Mouse (Mus musculus) left cerebral cortex, adult 2 months (tissue): Measurements from ENCODE around the gene Kcnj1. TPM values are rescaled to one million over a fixed set of nuclear protein-coding genes. Genes with fewer than 3 reads are reported as not detected.

Source experiments
- DNase-seq, 2 experiments: peaks; one replicate each; pipeline ENCODE4 v3.0.0; 2021 to 2022; ENCODE audit warnings: low spot score in 2 of 2, mixed read lengths in 1 of 2; ENCODE audit errors: extremely low spot score in 1 of 2
- H3K27ac ChIP-seq: fragments of 200-600 bp; 2 replicates; pipeline ENCODE4 v1.8.1; 2022
- H3K4me3 ChIP-seq: fragments of 200-600 bp; 2 replicates; pipeline ENCODE4 v1.8.1; 2022
- CTCF ChIP-seq: fragments of 200-600 bp; IDR thresholded peaks from 2 replicates; pipeline ENCODE4 v1.8.1; 2022; ENCODE audit warnings: antibody characterized with exemption, mild to moderate bottlenecking, moderate library complexity
- intact Hi-C: fragments of 180-260 bp; cut with DNase I; formaldehyde crosslinking; loops from one replicate; pipeline ENCODE4 v1.15.1; 2025
- long read RNA-seq, 2 experiments: library from polyadenylated mRNA; stranded (forward); transcript quantifications; one replicate each; pipeline ENCODE4 v2.0.0; 2021; ENCODE audit warnings: borderline mapping rate in 2 of 2
- total RNA-seq, 2 experiments: library from RNA; stranded (reverse); gene quantifications; 2 replicates each; pipeline ENCODE4 v1.2.3; 2021

Kcnj1 gene
- not detected for total RNA-seq
- long read RNA-seq, experiment 1, result 0 reads
- long read RNA-seq, experiment 2, result 0 reads

DNA sequence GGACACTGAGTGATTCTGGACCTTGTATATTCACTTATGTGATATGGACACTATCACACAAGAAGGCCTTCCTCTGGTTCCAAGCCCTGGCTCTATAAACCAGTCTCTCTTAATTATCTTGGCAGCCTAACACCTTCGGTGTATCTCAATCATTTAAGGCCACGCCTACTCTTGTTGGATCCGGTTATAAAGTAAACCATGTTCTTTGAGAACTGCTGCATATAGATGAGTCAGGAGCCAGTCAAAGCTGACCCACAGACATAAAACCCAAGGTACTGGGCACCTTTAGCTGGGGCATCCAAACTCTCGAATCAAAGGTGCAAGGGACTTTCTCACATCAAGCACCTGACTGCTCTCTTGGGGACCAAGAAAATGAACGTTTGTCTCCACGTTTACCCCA is at the start of gene Kcnj1:
Kcnj1 (plus strand) TSS at position 292 of the 400 bp plus-strand sequence.
- intact Hi-C loops, result no loop called here
- DNase-seq, result no peak
- Histone ChIP-seq H3K4me3 (no peak within 1 kb of the TSS), H3K27ac (no peak within 1 kb of the TSS)
- TF ChIP-seq CTCF, result no peak

DNA sequence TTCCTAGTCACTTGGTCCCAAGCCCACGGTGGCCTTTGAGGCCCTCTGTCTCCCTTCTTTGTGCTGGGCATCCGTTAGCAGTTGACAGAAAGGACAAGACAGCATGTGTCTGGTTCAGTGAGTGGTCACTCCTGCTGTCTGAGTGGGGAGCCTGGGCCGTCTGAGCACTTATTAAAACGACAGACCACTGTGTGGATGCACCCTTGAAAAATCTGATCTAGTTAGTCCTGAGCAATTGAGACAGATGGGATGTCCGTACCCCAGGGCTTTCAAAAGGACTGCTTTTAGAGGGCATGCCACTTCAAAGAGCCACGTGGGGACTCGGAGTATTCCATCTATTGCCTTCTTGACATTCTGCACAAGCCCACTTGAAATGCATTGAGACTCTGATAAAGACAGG is 48.7 kb upstream of the Kcnj1 start:
- Histone ChIP-seq H3K4me3 (no peak overlapping the region), H3K27ac (no peak overlapping the region)
- intact Hi-C loops, result no loop called here
- TF ChIP-seq CTCF, result no peak
- DNase-seq, result no peak

DNA sequence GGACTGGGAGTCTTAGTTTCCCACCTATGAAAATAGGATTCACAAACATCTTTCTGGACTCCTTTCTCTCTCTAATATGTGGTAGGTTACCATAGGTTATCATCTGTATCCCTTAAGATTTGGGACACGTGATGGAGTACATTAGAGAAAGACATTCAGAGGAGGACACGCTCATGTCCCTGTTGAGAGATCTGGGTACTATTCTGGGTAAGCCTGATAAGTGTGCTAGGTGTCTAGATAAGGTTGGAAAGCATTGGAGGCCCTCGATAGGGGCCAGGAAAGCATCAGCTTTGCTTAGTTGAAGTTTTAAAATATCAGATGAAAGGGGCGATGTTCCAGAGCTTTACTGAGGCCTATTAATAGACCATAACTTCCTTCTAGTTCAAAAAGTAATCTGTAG is 43.5 kb upstream of the Kcnj1 start:
- H3K4me3 ChIP-seq, result no peak overlapping the region
- DNase-seq, result no peak
- intact Hi-C loops, result no loop called here
- no peak overlapping the region for H3K27ac ChIP-seq
- no peak for TF ChIP-seq CTCF

DNA sequence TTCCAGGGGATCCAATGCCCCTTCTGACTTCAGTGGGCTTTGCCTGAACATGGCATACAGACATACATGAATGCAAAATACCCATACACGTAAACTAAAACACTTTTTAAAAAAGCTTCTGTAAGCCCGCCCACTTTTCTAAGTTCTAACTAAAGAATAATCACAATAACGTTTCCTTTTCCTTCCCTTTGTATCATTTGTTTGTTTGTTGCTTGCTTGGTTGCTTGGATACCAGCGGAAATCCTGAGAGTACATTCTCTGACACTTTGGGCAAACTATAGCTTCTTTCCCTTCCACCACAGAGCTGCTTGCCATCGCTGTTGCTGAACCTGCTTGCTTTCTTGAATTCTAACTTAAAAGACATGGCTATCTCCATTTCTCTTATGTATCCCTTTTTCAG is 41.1 kb upstream of the Kcnj1 start:
- no peak for DNase-seq
- TF ChIP-seq CTCF, result no peak
- Histone ChIP-seq H3K27ac (no peak overlapping the region), H3K4me3 (no peak overlapping the region)
- intact Hi-C loops, result no loop called here

DNA sequence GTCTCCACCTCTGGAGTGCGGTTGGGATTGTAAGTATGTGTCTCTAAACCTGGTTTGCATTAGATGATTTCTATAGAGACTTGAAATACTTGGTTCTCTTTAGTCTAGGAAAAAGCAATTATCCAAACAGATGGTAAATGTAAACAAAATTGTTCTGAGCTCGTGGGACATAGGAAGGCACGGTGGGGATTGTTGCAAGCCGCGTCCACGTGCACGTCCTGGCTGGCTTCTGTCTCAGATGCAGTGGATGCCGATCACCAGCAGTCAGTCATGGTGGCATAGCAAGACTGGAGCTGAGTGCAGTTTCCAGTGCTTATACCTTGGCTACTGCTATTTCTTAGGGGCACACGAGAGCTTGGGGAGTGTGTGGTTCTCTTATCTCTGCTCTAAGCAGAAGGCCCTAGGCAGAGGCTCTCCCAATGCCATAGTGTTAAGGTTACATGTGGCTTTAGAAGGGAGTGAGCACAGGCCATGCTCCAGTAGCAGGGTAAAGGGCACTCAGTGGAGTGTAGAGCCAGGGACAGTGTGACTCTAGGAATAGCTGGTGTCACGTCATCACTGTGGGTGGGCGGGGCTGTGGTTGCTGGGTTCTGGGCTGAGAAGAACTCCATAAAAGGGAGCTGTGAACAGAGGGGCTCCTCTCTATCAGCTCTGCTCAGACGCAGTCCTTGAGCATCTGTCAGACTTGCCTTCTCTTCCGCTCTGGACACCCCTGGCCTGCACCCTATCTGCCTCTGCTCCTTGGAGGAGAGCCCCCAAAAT is 36.7 kb upstream of the Kcnj1 start:
- intact Hi-C loops, result no loop called here
- no peak for TF ChIP-seq CTCF
- no peak for DNase-seq

DNA sequence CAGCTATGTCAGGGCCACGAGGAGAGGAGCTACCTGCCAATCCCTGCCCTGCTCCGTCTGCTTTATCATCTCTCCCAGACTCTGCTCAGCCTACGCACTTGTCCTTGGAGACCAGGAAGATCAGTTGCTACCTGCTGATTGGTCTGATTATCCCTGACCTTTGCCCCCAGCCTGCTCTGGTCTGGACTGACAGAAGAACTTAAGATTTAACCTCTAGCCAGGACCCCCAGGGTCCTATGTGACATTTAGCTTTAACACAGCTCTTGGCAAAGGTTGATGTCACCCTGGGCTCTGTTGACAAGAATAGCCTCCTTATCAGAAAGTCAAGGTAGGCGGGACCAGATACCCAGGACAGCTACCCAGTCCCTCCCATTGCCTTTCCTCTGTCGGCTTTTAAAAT is 31.5 kb upstream of the Kcnj1 start:
- no peak for DNase-seq
- no peak for TF ChIP-seq CTCF
- Histone ChIP-seq H3K4me3 (no peak overlapping the region), H3K27ac (no peak overlapping the region)
- intact Hi-C loops, result no loop called here

More for the DNA sequence above, 36.7 kb upstream of the Kcnj1 start:
- Histone ChIP-seq H3K4me3 (no peak overlapping the region), H3K27ac (no peak overlapping the region)

DNA sequence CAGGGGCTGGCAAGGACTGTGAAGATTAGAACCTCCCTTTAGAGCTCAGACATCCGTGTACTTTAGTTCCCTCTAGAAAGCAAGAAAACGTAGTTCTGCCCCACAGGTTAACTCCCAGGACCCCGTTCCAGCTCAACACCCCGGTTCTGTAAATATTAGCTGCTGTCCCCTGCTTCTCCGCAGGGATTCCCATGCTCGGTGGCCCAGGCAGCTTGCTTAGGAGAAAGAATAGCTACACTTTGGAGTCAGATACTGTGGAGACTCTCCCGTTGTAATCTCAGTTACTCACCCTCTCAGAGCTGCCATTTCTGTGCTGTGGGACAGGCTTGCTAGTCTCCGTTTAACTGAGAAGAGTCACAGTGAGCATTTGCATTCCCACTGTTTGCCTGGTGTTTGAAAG is 29.4 kb upstream of the Kcnj1 start:
- TF ChIP-seq CTCF, result no peak
- Histone ChIP-seq H3K27ac (no peak overlapping the region), H3K4me3 (no peak overlapping the region)
- intact Hi-C loops, result no loop called here
- no peak for DNase-seq

DNA sequence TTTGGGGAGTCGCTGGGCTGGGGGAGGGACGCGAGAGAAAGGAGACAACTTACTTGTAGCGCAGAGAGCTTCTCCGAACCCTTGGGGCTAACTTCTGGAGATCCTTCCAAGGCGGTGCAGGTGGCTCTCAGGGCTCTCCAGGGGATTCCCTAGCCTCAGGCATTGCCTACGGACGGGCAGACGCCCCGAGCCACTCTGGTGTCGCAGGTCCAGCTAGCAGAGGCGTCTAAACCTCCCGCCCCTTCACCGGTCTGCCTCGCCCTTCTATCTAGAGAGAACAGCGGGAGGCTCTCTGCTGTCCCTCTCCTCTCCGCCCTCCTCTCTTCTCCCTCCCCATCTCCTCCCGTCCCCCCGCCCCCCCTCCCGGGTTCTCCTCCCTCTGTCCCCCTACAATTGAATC is 28.2 kb upstream of the Kcnj1 start, which contains the start of gene Kcnj5:
Kcnj5 (minus strand) TSS at position 300 of the 400 bp plus-strand sequence.
- intact Hi-C loops, result no loop called here
- DNase-seq, result no peak
- no peak for TF ChIP-seq CTCF

DNA sequence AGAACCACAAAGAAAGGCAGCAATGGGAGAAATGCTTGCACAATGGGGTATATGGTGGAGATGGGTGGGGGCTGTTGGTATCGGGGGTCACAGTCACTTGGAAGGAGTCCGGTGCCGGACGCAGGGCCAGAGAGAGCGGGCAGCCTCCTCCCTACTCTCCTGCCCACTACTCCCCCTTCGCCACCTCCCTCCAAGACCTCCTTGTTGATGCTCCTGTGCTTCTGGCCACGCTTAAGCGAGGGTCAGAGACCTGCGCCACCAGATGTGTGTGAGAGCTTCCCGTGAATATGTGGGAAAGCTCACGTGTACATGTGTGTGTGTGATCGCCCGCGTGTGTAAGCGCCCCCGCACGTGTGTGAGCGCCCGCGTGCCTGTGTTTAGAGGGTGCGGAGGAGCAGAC is 27.8 kb upstream of the Kcnj1 start:
- intact Hi-C loops, result no loop called here
- no peak overlapping the region for H3K27ac ChIP-seq
- peak overlapping the region; percentile 17; the same call in 1 of the 2 replicates for H3K4me3 ChIP-seq
- DNase-seq, result peak in 1 of 2 experiments; percentile 23
- no peak for TF ChIP-seq CTCF

More for the DNA sequence above, 28.2 kb upstream of the Kcnj1 start, which contains the start of gene Kcnj5:
- peak within 1 kb of the TSS; percentile 17; the same call in 1 of the 2 replicates for H3K4me3 ChIP-seq
- no peak within 1 kb of the TSS for H3K27ac ChIP-seq

DNA sequence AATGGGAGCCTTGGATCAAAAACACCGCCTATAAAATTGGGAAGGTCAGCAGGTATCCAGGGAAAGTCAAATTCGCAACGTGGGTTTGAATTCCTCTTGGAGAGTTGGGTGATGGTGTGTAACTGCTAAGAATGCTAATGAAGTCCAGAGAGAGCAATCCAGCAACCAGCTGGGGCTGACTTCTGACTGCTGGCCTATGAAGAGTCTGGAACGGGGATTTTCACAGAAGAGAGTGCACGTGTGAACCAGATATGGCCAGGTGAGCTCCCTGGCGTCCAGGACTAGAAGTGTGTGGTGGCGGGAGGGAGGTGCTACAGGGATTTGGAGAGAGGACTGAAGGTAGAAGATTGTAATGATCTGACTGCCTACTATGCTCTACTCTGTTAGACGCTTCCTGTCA is 24.2 kb upstream of the Kcnj1 start:
- intact Hi-C loops, result loop anchor here (5.0 kb wide), 1 partner anchor 401 kb away; no protein-coding TSS in a partner anchor

DNA sequence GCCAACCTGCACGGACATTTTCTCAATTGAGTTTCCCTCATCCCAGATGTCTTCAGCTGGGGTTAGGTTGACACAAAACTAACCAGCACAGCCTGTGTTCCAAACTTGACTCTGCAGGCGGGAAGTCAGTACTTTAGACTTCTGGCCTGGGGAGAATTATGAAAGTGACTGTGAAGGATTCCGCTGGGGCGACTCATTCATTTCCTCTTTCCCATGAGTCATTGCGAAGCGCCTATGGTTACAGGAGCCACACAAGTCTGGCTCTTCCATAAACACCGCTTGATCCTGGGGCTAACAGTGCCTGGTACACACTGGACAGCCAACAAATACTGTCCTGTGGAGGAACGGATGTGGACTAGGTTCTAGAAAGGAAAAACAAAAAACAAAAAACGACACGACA is 22.9 kb upstream of the Kcnj1 start:
- intact Hi-C loops, result loop anchor here (5.0 kb wide), 1 partner anchor 402 kb away; no protein-coding TSS in a partner anchor
- H3K4me3 ChIP-seq, result no peak overlapping the region
- no peak for DNase-seq
- TF ChIP-seq CTCF, result no peak
- H3K27ac ChIP-seq, result no peak overlapping the region

More for the DNA sequence above, 24.2 kb upstream of the Kcnj1 start:
- no peak for TF ChIP-seq CTCF
- Histone ChIP-seq H3K27ac (no peak overlapping the region), H3K4me3 (no peak overlapping the region)
- no peak for DNase-seq

DNA sequence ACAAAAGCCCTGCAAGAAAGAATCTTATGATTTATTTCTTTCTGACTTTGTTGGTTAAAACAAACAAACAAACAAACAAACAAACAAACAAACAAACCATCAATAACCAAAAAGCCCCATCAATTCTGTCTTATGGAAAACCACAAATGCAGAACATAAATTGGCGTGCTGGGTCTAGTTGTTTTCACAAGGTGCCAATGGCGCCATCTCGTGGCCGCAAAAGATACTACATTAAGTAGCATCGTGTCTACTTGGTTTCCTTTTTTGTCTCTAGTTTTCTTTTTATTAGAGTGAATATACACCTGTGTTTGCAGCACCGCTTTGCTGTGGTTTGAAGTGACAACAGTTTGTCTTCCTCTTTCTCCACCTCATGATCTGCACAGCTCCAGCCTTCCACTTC is 22.0 kb upstream of the Kcnj1 start:
- peak; percentile 79 for TF ChIP-seq CTCF
- Histone ChIP-seq H3K27ac (no peak overlapping the region), H3K4me3 (no peak overlapping the region)
- intact Hi-C loops, result loop anchor here (1.0 kb wide), 1 partner anchor 78 kb away; no protein-coding TSS in a partner anchor
- DNase-seq, result peak; percentile 72 to 73

DNA sequence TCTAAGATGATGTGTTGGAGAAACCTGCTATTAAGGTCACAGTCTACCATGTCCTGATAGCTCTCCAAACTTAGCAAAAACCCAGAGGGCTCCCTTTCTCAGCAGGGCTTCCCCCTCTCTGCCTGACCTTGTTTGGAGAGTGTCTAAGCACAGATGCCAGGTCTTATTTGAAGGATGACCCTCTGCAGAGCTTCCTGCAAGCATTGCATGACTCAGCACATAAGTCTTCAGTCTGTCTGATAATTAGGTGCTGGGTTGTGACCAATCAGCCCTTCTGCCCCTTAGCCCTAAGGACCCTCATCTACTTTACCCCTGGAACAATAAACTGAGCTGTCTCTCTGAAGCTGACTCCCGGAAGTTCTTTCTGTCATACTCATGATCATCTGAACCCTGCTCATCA is 11.5 kb upstream of the Kcnj1 start:
- no peak overlapping the region for H3K4me3 ChIP-seq
- no peak for DNase-seq
- intact Hi-C loops, result no loop called here
- no peak for TF ChIP-seq CTCF
- no peak overlapping the region for H3K27ac ChIP-seq
